Mouse (Mus musculus): ENCODE measurements around the gene Adk.

GRCm38 (mm10) chr14:21314466-21314865 lies 262.1 kb downstream of the Adk start:
- no peak for TF ChIP-seq CTCF (IDR thresholded peaks at IDR 0.05; ENCODE audit: control insufficient read depth, insufficient read depth, insufficient replicate concordance, low read depth, low read length)
- no peak for TF ChIP-seq POLR2A (IDR thresholded peaks at IDR 0.05; ENCODE audit: control insufficient read depth, low read depth, low read length)
